Mouse (Mus musculus) adrenal gland, adult 18-20 months (tissue): Measurements from ENCODE around the gene Clpsl2. TPM values are rescaled to one million over a fixed set of nuclear protein-coding genes. Genes with fewer than 3 reads are reported as not detected.

Experiments
- microRNA-seq, 2 experiments: library from miRNA; unstranded; fragments of <30 nt; microRNA quantifications; one replicate each; pipeline ENCODE4 v1.2.0; 2021; ENCODE audit warnings: borderline number of aligned reads in 2 of 2
- total RNA-seq, 2 experiments: library from RNA; stranded (reverse); gene quantifications; 1 replicate in 1 of 2; 2 replicates in 1 of 2; pipeline ENCODE4 v1.2.3; 2021

The Clpsl2 gene
- total RNA-seq, 2 experiments from 2014 or later = not detected

Small RNAs within 50 kb of the gene (microRNA-seq; reads per million reads assigned to microRNA genes)
- 0 reads per million in 2 experiments for gene Gm25195
- 0 reads per million in 2 experiments for gene Mir6969

Other genes with a start within 250 kb of the Clpsl2 start
- gene Fance, start 235.9 kb upstream of the Clpsl2 start, total RNA-seq = 10 to 100 TPM; 18.2 to 23.7 TPM
- gene Rpl10a, start 220.9 kb upstream of the Clpsl2 start, total RNA-seq = 100 to 1,000 TPM; 760 to 827 TPM
- gene Tead3, start 198.6 kb upstream of the Clpsl2 start, total RNA-seq = 1 to 10 TPM; 7.4 to 8.5 TPM
- not detected for gene Tulp1, start 184.2 kb upstream of the Clpsl2 start, total RNA-seq
- 100 to 1,000 TPM; 111 to 112 TPM for gene Fkbp5, start 31.9 kb upstream of the Clpsl2 start, total RNA-seq
- gene Armc12, start 18.6 kb upstream of the Clpsl2 start, total RNA-seq = not detected
- gene Clps, start 11.4 kb downstream of the Clpsl2 start, total RNA-seq = not detected
- gene Lhfpl5, start 26.2 kb downstream of the Clpsl2 start, total RNA-seq = 1 to 10 TPM; 2.0 to 2.6 TPM
- 10 to 100 TPM; 60.8 to 64.4 TPM for gene Srpk1, start 73.3 kb downstream of the Clpsl2 start, total RNA-seq
- gene Slc26a8, start 140.8 kb downstream of the Clpsl2 start, total RNA-seq = 1 to 10 TPM; 1.3 to 1.5 TPM
- gene Mapk14, start 141.9 kb downstream of the Clpsl2 start, total RNA-seq = 10 to 100 TPM; 62.4 to 89.6 TPM
- 1 to 10 TPM in 1 of 2 experiments, not detected in 1; 1.6 TPM for gene AC170998.1, start 176.7 kb downstream of the Clpsl2 start, total RNA-seq
- 100 to 1,000 TPM in 1 of 2 experiments, 10 to 100 TPM in 1; 63.5 to 395 TPM for gene Mapk13, start 219.9 kb downstream of the Clpsl2 start, total RNA-seq